Mouse (Mus musculus): Measurements from ENCODE around the gene Pcyt1a. TPM values are rescaled to one million over a fixed set of nuclear protein-coding genes. Genes with fewer than 3 reads are reported as not detected.

Pcyt1a gene
- polyA plus RNA-seq, 1 experiment from 2014 or later: 35.6 TPM

DNA sequence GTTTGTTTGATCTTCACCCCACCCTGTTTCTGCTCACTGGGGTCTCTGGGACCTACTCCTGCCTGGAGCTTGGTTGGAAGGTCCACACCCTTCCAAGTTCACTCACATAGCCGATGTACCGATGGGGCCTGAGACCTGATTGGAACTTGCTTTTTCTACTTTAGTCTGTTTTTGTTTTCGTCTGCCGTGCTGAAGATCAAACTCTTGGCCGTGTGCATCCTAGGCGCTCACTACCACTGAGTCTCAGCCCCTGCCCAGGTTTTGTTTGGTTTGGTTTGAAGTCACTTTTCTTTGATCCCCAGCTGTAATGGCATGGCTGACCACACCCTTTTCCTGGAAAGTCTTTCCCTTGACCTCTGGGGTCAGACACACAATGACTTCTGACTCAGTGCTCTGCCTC lies 82.7 kb downstream of the Pcyt1a start:
- ATAC-seq (ENCODE audit: borderline replicate concordance, extremely low read depth, low FRiP score, low TSS enrichment): no peak
- H3K27ac ChIP-seq: peak overlapping the region; percentile 86

DNA sequence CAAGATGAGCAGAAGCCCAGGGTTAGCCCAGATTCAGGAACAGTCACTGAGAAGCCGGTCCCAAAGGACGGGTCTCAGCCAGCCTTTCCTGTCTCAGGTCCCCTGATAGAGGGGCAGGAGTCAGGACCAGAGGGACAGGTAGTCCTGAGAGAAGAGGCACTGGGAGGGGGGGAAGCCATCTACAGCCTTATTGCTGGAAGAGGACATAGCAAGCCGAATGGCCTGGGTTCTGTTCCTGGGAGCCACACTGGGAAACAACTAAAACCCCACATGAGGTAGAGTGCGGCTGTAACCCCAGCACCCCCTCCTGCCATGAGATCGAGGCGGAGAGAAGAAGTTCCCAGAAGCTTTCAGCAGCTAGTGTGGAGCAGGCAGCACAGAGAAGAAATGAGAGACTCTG lies 83.2 kb downstream of the Pcyt1a start:
- Histone ChIP-seq H3K4me3 (no peak overlapping the region), H3K4me1 (peaks cover 46% of the 10 kb centered on the region), H3K9me3 (no peaks in the 10 kb centered on the region), H3K36me3 (no peaks in the 10 kb centered on the region), H3K4me2 (no peak overlapping the region), H3K27me3 (no peaks in the 10 kb centered on the region), H3K27ac (no peak overlapping the region), H3K9ac (no peak overlapping the region)
- WGBS: 86% methylated on average over 6 of the region's 6 CpGs
- no peak for ATAC-seq (ENCODE audit: borderline replicate concordance, extremely low read depth, low FRiP score, low TSS enrichment)

More for the DNA sequence above, 82.7 kb downstream of the Pcyt1a start:
- no peak overlapping the region for H3K4me2 ChIP-seq
- H3K27me3 ChIP-seq: no peaks in the 10 kb centered on the region
- H3K9me3 ChIP-seq: no peaks in the 10 kb centered on the region
- peaks cover 48% of the 10 kb centered on the region for H3K4me1 ChIP-seq
- H3K9ac ChIP-seq: no peak overlapping the region
- H3K36me3 ChIP-seq: no peaks in the 10 kb centered on the region
- WGBS: 72% methylated on average over 6 of the region's 6 CpGs
- no peak overlapping the region for H3K4me3 ChIP-seq

DNA sequence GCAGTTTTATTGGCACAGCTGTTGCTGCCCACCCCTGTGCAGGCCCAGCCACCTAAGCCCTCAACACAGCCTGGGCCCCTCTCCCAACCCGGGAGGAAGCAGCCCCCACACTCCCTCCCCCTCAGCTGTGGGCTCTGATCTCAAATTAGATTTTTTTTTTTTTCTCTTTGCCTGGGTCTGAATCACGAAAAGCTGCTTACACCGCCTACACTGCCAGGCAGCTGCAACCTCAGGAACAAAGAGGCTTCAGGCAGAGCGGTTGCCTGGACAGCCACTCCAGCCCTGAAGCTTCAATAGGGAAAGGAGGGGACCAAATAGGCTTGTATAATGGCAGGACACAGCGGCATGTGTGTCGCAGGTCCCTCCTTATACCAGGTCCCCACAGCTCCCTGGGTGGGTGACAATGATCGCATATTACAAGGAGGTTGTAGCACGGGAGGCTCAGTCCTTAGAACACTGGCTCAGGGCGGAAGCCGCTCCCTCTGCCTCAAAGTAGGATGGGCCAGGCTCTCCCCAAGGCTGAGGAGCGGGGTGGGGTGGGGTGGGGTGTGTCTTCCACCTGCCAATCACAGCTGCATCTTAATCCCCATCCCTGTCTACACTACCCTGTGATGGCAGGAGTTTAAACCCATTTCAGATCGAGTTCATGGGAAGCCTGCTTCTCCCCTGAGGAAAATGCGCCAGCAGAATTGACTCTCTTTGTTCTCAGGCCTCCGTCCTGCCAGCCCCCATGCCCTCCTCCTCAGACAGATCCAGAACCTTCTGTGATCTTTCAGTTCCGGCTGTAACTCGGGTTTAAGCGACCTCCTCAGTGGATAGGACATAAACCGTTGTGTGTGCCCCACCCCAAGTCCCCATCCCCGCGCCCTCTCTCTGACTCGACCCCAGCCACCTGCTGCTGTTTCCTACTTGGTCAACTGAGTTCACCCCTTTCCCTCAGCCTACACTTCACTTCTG lies 85.6 kb downstream of the Pcyt1a start:
- Histone ChIP-seq H3K27ac (peak overlapping the region; percentile 81), H3K4me2 (peak overlapping the region; percentile 32), H3K9me3 (no peaks in the 10 kb centered on the region), H3K4me3 (no peak overlapping the region), H3K36me3 (no peaks in the 10 kb centered on the region), H3K27me3 (no peaks in the 10 kb centered on the region), H3K4me1 (peaks cover 29% of the 10 kb centered on the region), H3K9ac (0 out of 2 replicates have a peak overlapping the region, but pooled peaks have one; percentile 9)
- 24% methylated on average over 21 of the region's 21 CpGs for WGBS
- ATAC-seq (ENCODE audit: borderline replicate concordance, extremely low read depth, low FRiP score, low TSS enrichment): peak; percentile 58; the same call in 1 of the 2 replicates

DNA sequence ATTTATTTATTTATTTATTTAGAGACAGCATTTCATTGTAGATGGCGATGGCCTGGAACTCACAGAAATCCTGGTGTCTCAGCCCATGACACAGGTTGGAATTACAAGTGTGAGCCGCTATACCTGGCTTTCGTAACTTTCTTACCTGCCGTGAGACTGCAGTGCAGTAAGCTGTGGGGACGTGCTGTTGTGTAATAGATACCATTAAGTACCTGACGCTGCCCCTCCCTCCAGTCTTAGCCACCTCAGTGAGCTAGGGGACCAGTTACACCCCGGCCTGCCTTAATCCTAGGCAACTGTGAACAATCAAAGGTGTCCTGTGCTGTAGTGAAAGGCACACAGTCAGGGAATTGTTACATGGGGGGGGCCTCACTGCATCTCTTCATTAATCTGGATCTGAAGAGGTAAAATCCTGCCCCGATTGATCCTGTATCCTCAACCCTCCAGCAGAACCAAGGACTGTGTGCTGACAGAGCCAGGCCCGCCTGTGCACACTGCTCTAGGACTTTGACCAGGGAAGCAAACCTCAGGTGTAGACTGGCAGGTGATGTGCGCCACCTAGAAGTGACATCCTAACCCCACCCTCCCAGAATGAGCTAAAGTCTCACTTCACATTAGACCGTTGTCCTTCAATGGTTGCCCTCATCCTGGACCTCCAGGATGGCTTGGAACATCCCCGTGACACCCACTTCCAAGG lies 87.2 kb downstream of the Pcyt1a start:
- H3K4me3 ChIP-seq: no peak overlapping the region
- no peaks in the 10 kb centered on the region for H3K27me3 ChIP-seq
- peaks cover 13% of the 10 kb centered on the region for H3K4me1 ChIP-seq
- no peak for ATAC-seq (ENCODE audit: borderline replicate concordance, extremely low read depth, low FRiP score, low TSS enrichment)
- H3K36me3 ChIP-seq: no peaks in the 10 kb centered on the region
- no peaks in the 10 kb centered on the region for H3K9me3 ChIP-seq
- H3K27ac ChIP-seq: no peak overlapping the region
- H3K4me2 ChIP-seq: no peak overlapping the region
- no peak overlapping the region for H3K9ac ChIP-seq
- 75% methylated on average over 12 of the region's 12 CpGs for WGBS

DNA sequence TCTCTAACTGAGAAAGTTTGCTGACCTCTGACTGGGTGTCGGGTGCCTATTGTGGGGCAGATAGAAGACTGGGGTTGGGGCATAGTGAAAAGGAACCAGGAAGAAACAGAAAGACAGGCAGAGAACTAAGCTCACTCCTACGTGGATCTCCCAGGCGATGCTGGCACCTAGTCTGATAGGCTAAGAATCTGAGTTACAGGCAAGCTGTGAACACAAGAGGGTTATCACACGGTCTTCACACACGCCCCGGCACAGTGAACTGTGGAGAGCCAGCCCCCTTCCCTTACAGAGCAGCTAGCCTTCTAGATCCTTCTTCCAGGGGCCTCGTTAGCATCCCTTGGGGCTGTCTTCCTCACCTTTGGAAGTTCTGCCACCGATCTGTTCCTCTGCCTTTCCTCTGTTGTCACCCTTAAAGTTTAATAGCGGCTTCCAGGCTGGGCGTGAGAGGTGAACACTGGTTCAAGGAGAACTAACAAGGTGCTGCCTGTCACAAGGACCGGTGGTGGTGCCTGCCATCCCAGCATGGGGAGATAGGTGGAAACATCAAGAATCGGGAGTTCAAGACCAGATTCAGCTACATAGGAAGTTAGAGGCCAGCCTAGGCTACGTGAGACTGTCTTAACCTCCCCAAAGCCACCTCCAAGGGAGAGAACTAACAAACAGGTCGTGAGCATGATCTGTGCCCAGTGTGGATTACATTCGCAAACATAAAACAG lies 89.1 kb downstream of the Pcyt1a start:
- H3K4me1 ChIP-seq: peaks cover 24% of the 10 kb centered on the region
- no peak overlapping the region for H3K4me3 ChIP-seq
- no peak for ATAC-seq (ENCODE audit: borderline replicate concordance, extremely low read depth, low FRiP score, low TSS enrichment)
- H3K27me3 ChIP-seq: no peaks in the 10 kb centered on the region
- no peaks in the 10 kb centered on the region for H3K36me3 ChIP-seq
- no peak overlapping the region for H3K27ac ChIP-seq
- no peak overlapping the region for H3K4me2 ChIP-seq
- H3K9ac ChIP-seq: no peak overlapping the region
- 74% methylated on average over 15 of the region's 15 CpGs for WGBS
- no peaks in the 10 kb centered on the region for H3K9me3 ChIP-seq

DNA sequence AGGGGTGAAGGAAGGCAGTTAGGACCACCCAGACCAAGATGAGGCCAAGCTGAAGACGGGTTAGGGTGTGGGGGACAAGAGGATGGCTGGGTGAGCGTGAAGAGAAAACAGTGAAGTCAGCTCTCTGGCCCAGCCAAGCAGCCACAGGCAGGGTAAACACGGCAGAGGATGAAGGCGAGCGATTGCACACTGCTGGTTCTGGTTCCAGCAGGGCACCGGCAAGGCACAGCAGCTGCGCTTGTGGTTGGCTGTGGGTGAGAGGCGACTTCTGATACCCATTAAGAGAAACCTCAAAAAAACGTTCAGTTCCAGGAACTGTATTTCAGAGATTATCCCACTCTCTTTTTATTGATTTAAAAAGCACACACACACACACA lies 89.6 kb downstream of the Pcyt1a start:
- 35% methylated on average over 9 of the region's 9 CpGs for WGBS
- no peak overlapping the region for H3K4me3 ChIP-seq

DNA sequence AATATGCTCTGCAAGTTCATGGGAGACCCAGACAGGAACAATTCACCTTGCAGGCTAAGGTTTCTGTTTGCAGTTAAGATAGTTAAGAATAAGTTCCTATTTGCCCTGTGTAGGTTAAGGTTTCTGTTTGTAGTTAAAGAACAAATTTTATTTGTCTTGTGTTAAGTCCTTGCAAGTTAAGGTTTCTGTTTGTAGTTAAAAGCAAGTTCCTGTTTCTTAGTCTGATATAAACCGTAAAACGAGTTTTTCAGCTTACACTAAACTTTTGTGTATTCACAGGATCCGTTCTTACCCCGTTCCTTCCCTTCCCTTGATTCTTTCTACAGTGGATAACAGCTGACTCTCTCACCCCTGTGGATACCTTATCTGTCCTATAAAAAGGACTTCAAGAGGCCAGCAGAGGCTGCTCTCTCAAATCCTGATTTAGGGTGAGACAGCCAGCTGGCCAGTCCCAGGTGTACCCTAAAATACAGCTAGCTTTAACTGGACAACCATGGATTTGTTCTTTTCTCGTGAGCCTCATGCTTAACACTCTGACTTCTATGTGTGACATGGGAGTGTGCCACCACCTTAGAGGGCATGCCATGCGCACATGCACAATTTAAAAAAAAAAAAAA lies 92.0 kb downstream of the Pcyt1a start:
- no peak overlapping the region for H3K4me2 ChIP-seq
- no peaks in the 10 kb centered on the region for H3K27me3 ChIP-seq
- no peaks in the 10 kb centered on the region for H3K36me3 ChIP-seq
- no peak for ATAC-seq (ENCODE audit: borderline replicate concordance, extremely low read depth, low FRiP score, low TSS enrichment)
- 50% methylated on average over 6 of the region's 6 CpGs for WGBS
- H3K9ac ChIP-seq: no peak overlapping the region
- peaks cover 14% of the 10 kb centered on the region for H3K4me1 ChIP-seq
- peak overlapping the region; percentile 79; the same call in 1 of the 2 replicates for H3K27ac ChIP-seq
- H3K9me3 ChIP-seq: no peaks in the 10 kb centered on the region
- H3K4me3 ChIP-seq: no peak overlapping the region

More for the DNA sequence above, 89.6 kb downstream of the Pcyt1a start:
- H3K9ac ChIP-seq: no peak overlapping the region
- H3K27ac ChIP-seq: no peak overlapping the region
- ATAC-seq (ENCODE audit: borderline replicate concordance, extremely low read depth, low FRiP score, low TSS enrichment): no peak
- no peaks in the 10 kb centered on the region for H3K9me3 ChIP-seq
- no peak overlapping the region for H3K4me2 ChIP-seq
- no peaks in the 10 kb centered on the region for H3K36me3 ChIP-seq
- peaks cover 24% of the 10 kb centered on the region for H3K4me1 ChIP-seq
- no peaks in the 10 kb centered on the region for H3K27me3 ChIP-seq

DNA sequence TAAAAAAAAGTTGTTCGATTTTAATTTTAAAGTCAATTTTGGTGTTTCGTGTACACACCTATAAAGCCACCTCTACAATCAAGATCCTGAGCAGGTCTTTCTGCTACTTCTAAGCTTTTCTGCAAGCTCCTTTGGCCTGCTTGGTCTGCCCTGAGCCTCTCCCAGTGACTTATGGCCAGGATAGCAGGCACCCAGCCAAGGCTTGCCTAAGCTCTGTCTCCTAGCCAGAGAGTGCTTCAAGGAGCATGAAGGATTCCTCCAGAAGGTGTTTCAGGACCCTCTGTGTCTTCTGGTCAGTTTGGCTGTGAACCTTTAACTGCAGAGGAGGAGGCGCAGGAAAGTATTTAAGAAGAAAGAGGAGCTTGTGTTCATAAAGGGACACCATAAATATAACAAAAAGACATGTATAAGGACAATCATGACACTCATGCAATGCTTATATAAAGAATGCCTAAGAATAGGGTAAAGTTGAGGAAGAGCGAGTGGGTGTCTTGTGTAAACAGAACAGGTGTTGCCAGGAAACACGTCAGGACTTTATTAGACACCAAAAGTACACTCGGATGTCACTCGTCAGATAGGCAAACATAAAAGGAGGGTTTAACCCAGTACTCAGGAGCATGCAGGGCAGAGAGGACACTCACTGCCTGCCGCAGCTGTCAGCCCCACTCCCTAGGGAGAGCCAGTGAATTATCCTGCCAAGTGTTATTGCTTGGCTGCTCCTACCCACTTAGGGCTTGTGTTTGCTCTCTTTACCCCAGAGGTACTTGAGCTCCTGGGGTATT lies 92.9 kb downstream of the Pcyt1a start:
- Histone ChIP-seq H3K4me1 (peaks cover 14% of the 10 kb centered on the region), H3K4me2 (no peak overlapping the region), H3K36me3 (no peaks in the 10 kb centered on the region), H3K27me3 (no peaks in the 10 kb centered on the region), H3K27ac (peak overlapping the region; percentile 79), H3K9ac (no peak overlapping the region), H3K4me3 (no peak overlapping the region), H3K9me3 (no peaks in the 10 kb centered on the region)
- WGBS: 36% methylated on average over 8 of the region's 8 CpGs
- ATAC-seq (ENCODE audit: borderline replicate concordance, extremely low read depth, low FRiP score, low TSS enrichment): peak; percentile 56; the same call in 1 of the 2 replicates

DNA sequence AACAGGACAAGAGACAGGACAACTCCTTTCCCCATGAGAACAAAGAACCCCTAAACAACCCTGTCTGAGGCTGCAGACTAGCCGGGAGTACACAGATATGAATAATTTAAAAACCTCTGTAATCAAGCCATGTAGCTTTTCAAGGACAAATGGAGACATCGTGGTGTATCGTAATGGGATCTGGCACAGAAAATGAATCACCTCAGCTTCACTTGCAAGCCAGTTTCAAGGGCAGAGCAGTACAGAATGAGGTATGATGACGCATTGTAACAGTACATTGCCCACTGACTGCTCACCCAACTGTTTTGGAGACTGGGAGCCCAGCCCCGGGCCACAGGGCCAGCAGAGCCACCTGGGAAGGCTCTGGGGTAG lies 93.5 kb downstream of the Pcyt1a start:
- ATAC-seq (ENCODE audit: borderline replicate concordance, extremely low read depth, low FRiP score, low TSS enrichment): no peak
- peaks cover 14% of the 10 kb centered on the region for H3K4me1 ChIP-seq
- H3K4me3 ChIP-seq: no peak overlapping the region
- H3K27me3 ChIP-seq: no peaks in the 10 kb centered on the region
- H3K36me3 ChIP-seq: no peaks in the 10 kb centered on the region
- WGBS: 47% methylated on average over 5 of the region's 5 CpGs
- H3K27ac ChIP-seq: peak overlapping the region; percentile 79
- H3K4me2 ChIP-seq: no peak overlapping the region
- H3K9me3 ChIP-seq: no peaks in the 10 kb centered on the region
- no peak overlapping the region for H3K9ac ChIP-seq
